Comparison of ENCODE assay signal across 14 mouse cellular contexts in the genomic region with DNA sequence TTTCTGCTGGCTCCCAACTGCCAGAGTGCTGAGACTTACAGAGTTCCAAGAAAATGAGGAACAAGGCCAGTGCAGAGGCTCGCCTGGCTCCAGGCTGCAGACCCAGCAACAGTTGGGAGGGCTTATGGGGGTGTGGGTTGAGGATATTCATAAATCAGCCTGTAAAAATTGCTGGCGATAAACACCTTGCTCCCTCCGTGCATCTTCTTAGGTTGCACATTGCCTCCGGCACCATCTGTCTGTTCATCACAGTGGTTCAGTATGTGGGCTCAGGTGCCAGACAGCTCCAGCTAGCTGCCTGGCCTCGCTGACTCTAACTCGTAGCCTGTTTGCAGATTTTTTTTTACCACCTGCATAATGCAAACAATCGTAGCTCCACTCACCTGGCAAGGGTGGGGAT. TPM values are rescaled to one million over a fixed set of nuclear protein-coding genes. Genes with fewer than 3 reads are reported as not detected.
DNase-seq lines count a peak whose midpoint lies in the region; ATAC-seq and TF ChIP-seq lines count a peak whose summit lies in the region.
"Had no signal": no experiment of that assay in that cellular context is flagged by ENCODE, and none has a peak within 500 bp of the region (broad histone marks: within the 10 kb centered on the region; RNA-seq: fewer than 3 reads in every experiment).

No protein-coding gene starts in this region.

- WGBS in hindbrain, embryonic 15.5 days: 60% methylated on average over 7 of the region's 7 CpGs
- WGBS in hindbrain, embryonic 10.5 days: 87% methylated on average over 7 of the region's 7 CpGs
- WGBS in stomach, postnatal 0 days: 55% methylated on average over 7 of the region's 7 CpGs

- H3K9ac ChIP-seq in hindbrain, embryonic 15.5 days: no peak overlapping the region
- H3K9ac ChIP-seq in stomach, postnatal 0 days (ENCODE audit: low read length): no peak overlapping the region
- H3K9ac ChIP-seq: forebrain, embryonic 12.5 days; limb, embryonic 13.5 days; lung, embryonic 15.5 days had no signal

- no peak overlapping the region for H3K4me2 ChIP-seq in hindbrain, embryonic 15.5 days
- H3K4me2 ChIP-seq in stomach, postnatal 0 days (replicated peaks; ENCODE audit: low read depth): no peak overlapping the region
- H3K4me2 ChIP-seq: forebrain, embryonic 12.5 days; limb, embryonic 13.5 days; lung, embryonic 15.5 days had no signal

- no peak for TF ChIP-seq EP300 in stomach, postnatal 0 days (optimal IDR thresholded peaks at IDR 0.05)

- no peak for ATAC-seq in hindbrain, embryonic 15.5 days (ENCODE audit: low FRiP score, low read depth)
- no peak for ATAC-seq in stomach, postnatal 0 days (ENCODE audit: low FRiP score, low TSS enrichment)

- H3K36me3 ChIP-seq in hindbrain, embryonic 15.5 days: no peaks in the 10 kb centered on the region
- no peaks in the 10 kb centered on the region for H3K36me3 ChIP-seq in hindbrain, embryonic 10.5 days
- no peaks in the 10 kb centered on the region for H3K36me3 ChIP-seq in stomach, postnatal 0 days (ENCODE audit: control insufficient read depth, insufficient read depth, low read length)
- H3K36me3 ChIP-seq: forebrain, embryonic 12.5 days; limb, embryonic 13.5 days; lung, embryonic 15.5 days had no signal

- no peak for DNase-seq in hindbrain, embryonic 10.5 days (ENCODE audit: low spot score)
- DNase-seq in right cerebral cortex, adult 18-20 months: peak; percentile 84
- DNase-seq in right cerebral cortex, postnatal 4 days: no peak
- DNase-seq in cerebellum, postnatal 36 days: peak; percentile 50
- DNase-seq in stomach, postnatal 0 days (ENCODE audit: low spot score): no peak
- no peak for DNase-seq in lung, postnatal 10 days
- no peak for DNase-seq in heart, postnatal 14 days
- DNase-seq: adrenal gland, postnatal 10 days; kidney, postnatal 14 days; thymus, postnatal 25 days had no signal

- H3K4me1 ChIP-seq in hindbrain, embryonic 15.5 days (replicated peaks): peaks cover 12% of the 10 kb centered on the region
- no peaks in the 10 kb centered on the region for H3K4me1 ChIP-seq in hindbrain, embryonic 10.5 days (replicated peaks)
- 0 out of 2 replicates have a peak, but pooled peaks cover 2% of the 10 kb centered on the region for H3K4me1 ChIP-seq in stomach, postnatal 0 days (replicated peaks; ENCODE audit: control insufficient read depth, insufficient read depth)

- H3K27ac ChIP-seq in hindbrain, embryonic 15.5 days (replicated peaks): peak overlapping the region; percentile 48; the same call in 1 of the 2 replicates
- no peak overlapping the region for H3K27ac ChIP-seq in hindbrain, embryonic 10.5 days
- peak overlapping the region; percentile 24; the same call in 1 of the 2 replicates for H3K27ac ChIP-seq in stomach, postnatal 0 days (replicated peaks)
- H3K27ac ChIP-seq: forebrain, embryonic 12.5 days; limb, embryonic 13.5 days; lung, embryonic 15.5 days had no signal

- H3K9me3 ChIP-seq in hindbrain, embryonic 15.5 days: no peaks in the 10 kb centered on the region
- H3K9me3 ChIP-seq in hindbrain, embryonic 10.5 days: no peaks in the 10 kb centered on the region
- no peaks in the 10 kb centered on the region for H3K9me3 ChIP-seq in stomach, postnatal 0 days (ENCODE audit: control insufficient read depth, low read length)
- H3K9me3 ChIP-seq: forebrain, embryonic 12.5 days; limb, embryonic 13.5 days; lung, embryonic 15.5 days had no signal

- intact Hi-C loops in heart, postnatal 14 days (cut with DNase I): loop anchor here (10.0 kb wide), 1 partner anchor 182 kb away; no protein-coding TSS in a partner anchor

- H3K4me3 ChIP-seq in hindbrain, embryonic 15.5 days: no peak overlapping the region
- no peak overlapping the region for H3K4me3 ChIP-seq in hindbrain, embryonic 10.5 days
- no peak overlapping the region for H3K4me3 ChIP-seq in stomach, postnatal 0 days (ENCODE audit: low read depth, low read length)
- H3K4me3 ChIP-seq: forebrain, embryonic 12.5 days; limb, embryonic 13.5 days; lung, embryonic 15.5 days had no signal

- TF ChIP-seq CTCF in stomach, postnatal 0 days (IDR thresholded peaks at IDR 0.05; ENCODE audit: low read depth): no peak

- H3K27me3 ChIP-seq in hindbrain, embryonic 15.5 days: no peaks in the 10 kb centered on the region
- no peaks in the 10 kb centered on the region for H3K27me3 ChIP-seq in hindbrain, embryonic 10.5 days (ENCODE audit: insufficient read depth, poor library complexity, severe bottlenecking)
- no peaks in the 10 kb centered on the region for H3K27me3 ChIP-seq in stomach, postnatal 0 days (ENCODE audit: control insufficient read depth, insufficient read depth, low read length)
- H3K27me3 ChIP-seq: forebrain, embryonic 12.5 days; limb, embryonic 13.5 days; lung, embryonic 15.5 days had no signal

RNA-seq across cellular contexts. Expression of gene Prkag2, which starts 13.4 kb away (rescaled TPM):
- polyA plus RNA-seq in hindbrain, embryonic 15.5 days (2015; fragmentation: Nextera tagmentation; extraction: Ambion mirVana): 93.2 and 94.7 TPM in 2 replicates
- 43.7 and 46.3 TPM in 2 replicates for polyA plus RNA-seq in hindbrain, embryonic 10.5 days (2016; fragmentation: Nextera tagmentation; extraction: Ambion mirVana)
- 33.4 and 33.9 TPM in 2 replicates for polyA plus RNA-seq in stomach, postnatal 0 days (2015; fragmentation: Nextera tagmentation; extraction: Ambion mirVana)
- total RNA-seq in heart, postnatal 14 days (2021): 10 to 100 TPM; 41.9 to 43.5 TPM

Comparison
In these comparisons a context has a peak if more than half of its experiments do, and no peak if none do; other contexts are left out.
1. DNase-seq: peak in right cerebral cortex, adult 18-20 months (single experiment) and cerebellum, postnatal 36 days (2 of 2); none in hindbrain, embryonic 10.5 days (single experiment), right cerebral cortex, postnatal 4 days (single experiment), stomach, postnatal 0 days (single experiment), lung, postnatal 10 days (single experiment) and heart, postnatal 14 days (0 of 2).